Mouse (Mus musculus): Measurements from ENCODE around the gene A930004D18Rik.

The A930004D18Rik gene

DNA sequence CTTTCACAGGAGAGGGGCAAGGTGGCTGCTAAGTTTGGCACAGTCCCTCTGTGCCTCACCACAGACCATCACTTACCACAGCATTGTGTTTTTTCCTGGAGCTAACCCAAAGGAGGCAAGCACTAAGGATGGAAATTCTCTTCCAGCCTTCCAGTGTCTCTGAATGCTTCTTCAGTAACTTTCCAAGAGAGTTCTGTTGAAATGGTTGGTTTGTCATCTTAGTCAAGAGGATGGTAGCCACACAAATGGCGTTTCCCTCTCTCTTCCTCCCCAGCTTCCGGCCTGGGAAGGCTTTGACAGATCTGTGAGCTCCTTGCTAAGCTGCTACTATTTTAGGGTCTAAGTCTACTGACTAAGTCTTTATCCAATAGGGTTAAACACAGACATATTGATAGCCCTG is at the start of gene A930004D18Rik:
Gene A930004D18Rik (minus strand): TSS at position 247 of the 400 bp plus-strand sequence.
- no peak for DNase-seq (ENCODE audit: low spot score in 2 of 2)

DNA sequence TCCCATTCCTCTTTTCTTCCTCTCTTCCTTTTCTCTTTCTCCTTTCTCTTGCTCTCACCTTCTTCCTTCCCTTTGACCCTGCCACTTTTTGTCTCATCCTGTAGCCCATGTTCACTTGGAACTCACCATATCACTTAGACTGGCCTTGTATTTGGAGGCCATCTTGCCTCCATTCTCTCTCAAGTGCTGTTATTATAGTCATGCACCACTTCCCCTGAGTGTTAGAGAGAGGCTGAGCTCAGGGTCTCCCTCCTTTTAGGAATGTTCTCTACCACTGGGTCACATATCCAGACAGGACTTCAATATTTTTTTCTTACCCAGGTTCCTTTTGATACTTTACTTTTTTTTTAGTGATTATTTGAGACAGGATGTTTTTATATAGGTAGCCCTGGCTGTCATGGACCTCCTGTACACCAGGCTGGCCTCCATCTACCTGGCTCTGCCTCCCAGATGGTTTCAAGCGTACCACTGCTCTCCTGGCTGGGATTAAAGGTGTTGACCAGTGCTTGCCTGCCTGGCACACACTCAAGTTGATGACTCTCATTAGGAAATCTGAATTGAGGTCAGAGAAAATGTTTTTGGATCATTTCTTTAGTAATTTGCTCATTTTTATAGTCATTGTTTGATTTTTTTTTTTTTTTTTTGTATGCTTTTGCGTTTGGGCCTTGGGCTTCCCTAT is 42.8 kb upstream of the A930004D18Rik start:
- DNase-seq (ENCODE audit: low spot score in 2 of 2): no peak

DNA sequence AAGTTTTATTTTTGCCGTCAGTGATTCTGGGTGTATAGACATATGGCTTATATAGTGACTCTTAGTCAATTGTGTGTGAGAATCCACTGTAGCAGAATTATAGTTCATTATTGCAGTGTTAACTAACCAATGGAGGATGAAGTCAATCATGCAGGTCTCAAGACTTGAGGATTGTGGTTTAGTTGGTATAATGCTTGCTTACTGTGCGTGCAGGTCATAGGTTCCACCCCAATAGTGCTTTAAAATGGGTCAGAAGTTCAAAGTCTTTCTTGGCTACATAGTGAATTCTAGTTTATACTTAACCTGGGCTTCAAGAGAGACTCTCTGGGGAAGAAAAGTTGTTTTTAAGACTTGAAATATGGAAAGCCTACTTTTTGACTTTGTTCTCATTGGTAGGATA is 34.4 kb upstream of the A930004D18Rik start:
- no peak for DNase-seq (ENCODE audit: low spot score in 2 of 2)

DNA sequence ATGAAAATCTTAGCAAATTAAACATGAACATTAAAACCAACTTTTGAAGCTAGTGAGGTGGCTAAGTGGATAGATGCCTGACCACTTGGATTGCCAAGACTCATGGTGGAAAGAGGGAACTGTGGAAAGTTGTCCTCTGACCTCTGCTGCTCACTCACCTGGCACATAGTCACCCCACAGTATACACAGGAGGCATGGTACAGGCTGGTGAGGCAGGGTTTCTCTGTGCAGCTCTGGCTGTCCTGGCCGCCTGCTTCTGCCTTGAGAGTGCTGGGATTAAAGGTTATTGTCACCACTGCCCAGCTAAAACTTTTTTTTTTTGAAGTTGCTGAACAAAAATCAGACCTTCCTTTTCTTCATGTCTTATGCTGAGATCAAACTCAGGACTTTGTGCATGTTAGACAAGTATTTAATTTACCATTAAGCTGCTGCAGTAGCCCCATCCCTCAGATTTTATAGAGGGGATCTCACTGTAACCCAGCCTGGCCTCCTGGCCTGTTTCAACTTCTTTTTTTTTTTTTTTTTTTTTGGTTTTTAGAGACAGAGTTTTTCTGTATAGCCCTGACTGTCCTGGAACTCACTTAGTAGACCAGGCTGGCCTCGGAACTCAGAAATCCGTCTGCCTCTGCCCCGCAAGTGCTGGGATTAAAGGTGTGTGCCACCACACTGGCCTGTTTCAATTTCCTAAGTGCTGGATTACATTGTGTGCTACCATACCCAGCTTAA is 30.7 kb upstream of the A930004D18Rik start:
- no peak for DNase-seq (ENCODE audit: low spot score in 2 of 2)

DNA sequence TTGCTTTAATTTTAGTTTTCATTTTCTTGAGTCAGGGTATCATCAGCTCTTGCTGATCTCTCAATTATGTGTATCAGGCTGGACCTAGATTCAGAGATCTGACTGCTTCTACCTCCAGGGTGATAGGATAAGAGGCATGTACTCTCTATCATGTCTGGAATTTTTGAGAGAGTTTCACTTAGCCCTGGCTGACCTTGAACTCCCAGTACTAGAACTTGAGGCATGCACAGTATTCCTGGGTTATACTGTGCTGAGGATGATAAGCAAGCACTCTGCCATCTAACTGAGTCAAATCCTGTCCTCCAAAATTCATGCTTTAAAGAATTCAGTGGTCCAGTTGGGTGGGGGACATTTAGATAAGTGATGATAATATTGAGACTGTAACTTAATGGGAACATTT is 28.9 kb upstream of the A930004D18Rik start:
- no peak for DNase-seq (ENCODE audit: low spot score in 2 of 2)

DNA sequence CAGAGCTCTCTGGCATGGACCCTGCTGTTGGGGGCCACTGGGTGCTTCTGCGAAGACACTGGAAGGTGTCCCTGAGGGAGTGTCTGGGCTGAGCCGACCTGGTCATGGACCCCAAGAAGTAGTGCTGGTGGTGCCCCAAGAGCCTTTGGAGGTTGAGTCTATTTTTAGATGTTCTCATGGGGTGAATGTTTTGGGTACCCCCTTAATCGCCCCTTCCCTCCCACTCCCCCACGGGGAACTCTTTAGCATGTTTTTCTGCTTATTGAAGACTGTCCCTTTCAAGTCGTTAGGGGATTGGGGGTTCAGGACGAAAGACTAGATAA is 28.1 kb upstream of the A930004D18Rik start:
- DNase-seq (ENCODE audit: low spot score in 2 of 2): no peak

DNA sequence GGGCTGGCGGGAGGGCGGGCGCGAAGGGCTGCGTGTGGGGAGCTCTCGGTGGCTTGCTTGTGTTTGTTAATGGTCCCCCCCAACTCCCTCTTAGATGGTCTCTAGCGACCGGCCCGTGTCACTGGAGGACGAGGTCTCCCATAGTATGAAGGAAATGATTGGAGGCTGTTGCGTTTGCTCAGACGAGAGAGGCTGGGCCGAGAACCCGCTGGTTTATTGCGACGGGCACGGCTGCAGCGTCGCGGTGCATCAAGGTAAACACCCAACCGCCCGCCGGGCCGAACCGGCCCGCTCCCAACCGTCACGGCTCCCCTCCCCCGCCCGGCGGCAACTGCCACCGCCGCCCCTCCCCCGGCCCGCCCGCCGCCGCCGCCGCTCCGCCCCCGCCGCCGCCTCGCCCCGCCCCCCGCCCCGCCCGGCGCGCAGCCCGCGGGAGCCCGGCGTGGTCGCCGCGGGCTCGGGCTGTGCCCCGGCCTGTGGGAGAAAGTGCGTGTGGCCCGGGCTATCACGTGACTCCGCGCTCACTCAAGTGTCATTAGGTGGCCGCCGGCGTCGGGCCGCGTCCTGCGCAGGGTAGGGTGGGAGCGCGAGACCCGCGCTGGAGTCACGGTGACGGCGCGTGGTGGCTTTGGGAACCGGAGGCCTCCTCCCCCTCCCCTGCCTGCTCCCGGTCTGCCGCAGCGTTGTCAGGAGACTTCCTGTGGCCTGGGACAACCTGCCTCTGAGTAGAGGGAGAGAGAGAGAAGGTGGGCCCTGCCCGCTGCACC is 27.6 kb upstream of the A930004D18Rik start:
- peak; percentile 55 to 65 for DNase-seq (ENCODE audit: low spot score in 2 of 2)

DNA sequence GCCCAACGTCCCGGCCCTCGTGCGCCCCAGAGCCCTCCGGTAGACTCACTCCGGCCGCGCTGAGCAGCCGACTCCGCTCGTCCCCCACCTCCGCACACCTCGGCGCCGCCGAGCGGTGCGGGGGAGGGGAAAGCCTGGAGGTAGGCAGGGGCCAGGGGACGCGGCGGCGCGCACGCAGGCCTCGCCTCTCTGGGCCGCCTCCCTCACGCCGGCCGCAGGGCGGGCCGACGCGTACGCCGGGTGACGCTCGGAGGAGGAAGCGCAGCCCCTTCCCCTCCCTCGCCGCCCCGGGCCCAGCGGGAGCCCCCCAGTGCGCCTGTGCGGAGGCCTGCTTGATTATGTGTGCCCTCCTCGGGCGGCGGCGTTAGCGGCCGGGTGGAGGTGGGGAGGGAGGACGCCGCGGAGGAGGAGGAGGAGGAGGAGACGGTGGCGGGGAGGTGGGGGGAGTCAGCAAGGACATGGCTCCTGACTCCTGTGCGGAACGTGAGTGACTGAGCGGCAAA is 26.9 kb upstream of the A930004D18Rik start:
- DNase-seq (ENCODE audit: low spot score in 2 of 2): peak; percentile 87 to 89

DNA sequence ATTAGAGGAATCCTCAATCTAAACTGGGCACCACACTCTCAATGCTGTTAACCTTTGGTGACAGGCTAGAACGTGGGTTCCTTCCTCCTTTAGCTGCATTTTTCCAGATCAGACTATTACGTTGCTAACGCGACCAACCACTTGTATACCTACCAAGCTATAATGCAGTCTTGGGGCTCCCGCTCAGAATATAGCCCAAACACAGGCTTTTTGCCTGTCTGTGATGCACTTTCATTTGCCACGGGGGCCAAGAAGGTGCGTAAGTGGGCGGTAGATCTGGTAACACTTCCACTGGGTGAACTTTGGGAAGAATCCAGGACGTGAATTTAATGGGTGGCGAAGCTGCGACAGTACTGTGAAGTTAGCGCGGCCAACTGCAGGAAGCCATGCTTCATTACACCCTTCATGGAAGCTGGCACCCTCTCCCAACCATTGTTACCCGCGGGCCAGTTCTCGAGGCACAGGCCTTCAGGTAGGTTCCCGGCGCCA is 26.3 kb upstream of the A930004D18Rik start:
- DNase-seq (ENCODE audit: low spot score in 2 of 2): peak in 1 of 2 experiments; percentile 58

DNA sequence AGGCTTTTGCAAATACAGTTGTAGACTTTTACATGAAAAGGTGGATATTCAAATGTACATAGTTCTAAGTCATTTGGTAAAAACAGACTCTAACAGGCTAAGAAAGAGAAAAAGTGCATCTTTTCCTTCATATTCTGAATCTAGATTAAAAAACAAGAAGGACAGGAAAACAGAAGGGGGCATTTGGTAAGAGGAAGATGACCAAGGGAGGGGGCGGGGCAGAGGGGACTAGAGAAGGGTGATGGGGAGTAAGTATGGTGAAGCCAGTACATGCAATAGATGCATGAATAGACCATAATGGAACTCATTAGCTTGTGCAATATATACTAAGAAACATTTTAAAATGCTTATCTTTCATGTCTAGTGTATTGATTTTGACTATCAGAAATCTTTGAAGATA is 22.9 kb upstream of the A930004D18Rik start:
- no peak for DNase-seq (ENCODE audit: low spot score in 2 of 2)

DNA sequence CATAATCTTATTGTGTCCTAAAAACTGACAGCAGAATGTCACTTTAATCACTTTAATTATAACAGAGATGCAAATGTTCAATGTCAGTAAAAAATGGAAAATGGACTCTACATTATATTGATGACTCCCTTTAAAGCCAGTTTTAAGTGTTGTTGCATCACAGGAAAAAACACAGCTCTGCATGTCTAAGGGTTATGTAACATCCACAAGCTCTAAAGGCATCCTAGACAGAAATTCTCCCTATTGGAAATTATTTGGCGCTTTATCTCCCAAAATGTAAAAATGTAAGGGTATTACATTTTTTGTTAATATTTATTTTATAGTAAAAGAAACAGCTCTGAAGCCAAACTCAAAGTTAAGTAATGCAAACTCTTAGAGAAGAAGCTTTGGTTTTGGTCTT is 22.4 kb upstream of the A930004D18Rik start:
- DNase-seq (ENCODE audit: low spot score in 2 of 2): no peak

DNA sequence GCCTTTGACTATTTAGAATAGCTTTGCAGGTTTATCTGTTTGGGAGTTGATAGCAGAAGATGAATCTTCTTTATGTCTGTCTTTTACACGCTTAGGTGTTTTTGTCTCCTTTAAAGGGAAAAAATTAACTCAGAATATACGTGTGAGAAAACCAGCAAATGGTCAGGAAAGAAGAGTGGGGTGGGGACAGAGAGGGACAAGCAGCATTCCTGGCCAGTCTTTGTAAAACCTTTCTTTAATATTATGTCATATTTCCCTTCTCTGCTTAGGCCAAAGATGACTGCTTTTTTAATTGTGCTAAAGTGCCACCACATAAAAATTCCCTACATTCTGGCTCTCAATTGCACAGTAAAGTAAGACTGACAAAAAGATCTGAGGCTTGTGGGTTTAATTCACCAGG is 21.5 kb upstream of the A930004D18Rik start:
- DNase-seq (ENCODE audit: low spot score in 2 of 2): no peak

DNA sequence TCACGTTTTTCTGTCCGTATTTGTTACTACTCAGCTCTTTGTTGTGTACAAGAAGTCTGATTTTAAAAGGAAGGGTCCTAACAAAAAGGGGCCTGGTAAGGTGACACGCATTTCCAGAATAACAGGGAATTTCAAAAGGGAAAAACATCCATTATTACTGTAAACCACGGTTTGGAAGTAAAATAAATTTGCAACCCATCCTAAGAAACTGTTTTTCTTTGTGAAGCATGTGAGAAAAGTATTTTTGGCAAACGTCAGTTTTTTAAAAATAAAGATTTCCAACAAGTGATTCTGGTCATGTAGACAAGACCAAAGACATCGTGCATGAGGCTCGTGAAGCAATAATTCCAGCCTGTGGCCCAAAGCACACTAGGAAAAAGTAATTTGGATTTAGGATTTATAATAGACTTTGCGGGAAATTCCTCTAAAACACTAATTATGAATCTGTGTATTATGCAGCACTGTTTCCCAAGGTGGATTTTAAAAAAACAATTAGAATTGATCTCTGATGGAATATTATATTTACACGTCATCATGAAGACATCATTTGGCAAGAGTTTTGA is 20.7 kb upstream of the A930004D18Rik start:
- no peak for DNase-seq (ENCODE audit: low spot score in 2 of 2)

DNA sequence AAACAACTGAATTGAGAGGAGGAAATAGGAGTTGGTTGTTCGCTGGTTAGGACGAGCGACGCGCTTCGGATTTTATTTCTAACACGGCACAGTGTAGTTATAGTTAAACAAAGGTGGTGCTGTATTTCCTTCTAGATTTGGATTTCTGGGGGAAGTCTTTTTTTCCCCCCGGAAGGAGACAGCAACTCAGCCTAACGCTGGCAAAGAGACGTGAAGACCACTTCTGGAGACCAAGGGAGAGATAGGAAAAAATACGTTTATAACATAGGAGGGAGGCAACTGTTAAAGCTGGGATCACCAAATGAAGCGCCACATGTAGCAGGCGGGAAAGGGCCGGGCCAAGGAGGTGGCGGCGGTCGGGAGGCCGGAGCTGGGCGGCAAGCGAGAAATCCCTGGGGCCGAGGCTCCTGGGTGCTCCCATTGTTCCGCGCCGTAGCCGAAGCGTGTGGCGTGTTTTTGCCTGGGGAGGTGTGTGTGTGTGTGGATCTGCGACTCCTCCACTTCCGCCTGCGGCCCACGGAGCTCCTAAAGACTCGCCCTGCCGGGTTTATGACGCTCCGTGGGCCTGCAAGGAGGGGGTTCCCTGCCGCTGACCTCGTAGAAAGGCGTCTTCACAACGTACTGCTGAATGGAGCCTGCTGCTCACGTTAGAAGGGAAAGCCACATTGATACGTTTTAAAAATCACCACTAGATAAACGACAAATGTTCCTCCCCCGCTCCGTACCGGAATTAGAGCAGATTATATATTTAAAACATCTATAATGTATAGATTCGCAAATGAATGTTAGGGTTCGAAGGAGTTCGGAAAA is 20.0 kb upstream of the A930004D18Rik start:
- DNase-seq (ENCODE audit: low spot score in 2 of 2): peak in 1 of 2 experiments; percentile 56

DNA sequence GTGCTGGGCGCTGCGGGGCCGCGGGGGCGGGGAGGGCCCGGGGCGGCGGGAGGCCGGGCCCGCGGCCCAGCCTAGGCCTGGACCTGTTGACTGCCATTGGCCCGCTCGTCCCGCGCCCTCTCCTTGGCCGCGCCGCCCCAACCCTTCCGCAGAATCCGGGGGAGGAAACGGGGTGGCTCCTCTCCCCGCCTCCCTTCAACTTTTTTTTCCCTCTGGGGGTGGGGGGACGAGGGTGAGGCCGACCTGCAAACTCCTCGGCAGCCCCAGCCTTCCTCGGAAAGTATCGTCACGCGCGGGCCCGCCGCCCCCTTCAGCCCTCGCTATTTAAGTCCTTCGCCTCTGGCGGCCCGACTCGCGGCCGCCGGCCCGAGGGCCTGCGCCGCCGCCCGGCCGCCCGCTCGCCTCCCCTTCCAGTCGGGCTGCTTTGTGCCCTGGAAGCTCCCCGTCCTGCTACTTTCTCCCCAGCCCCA is 19.3 kb upstream of the A930004D18Rik start:
- peak; percentile 80 to 85 for DNase-seq (ENCODE audit: low spot score in 2 of 2)

DNA sequence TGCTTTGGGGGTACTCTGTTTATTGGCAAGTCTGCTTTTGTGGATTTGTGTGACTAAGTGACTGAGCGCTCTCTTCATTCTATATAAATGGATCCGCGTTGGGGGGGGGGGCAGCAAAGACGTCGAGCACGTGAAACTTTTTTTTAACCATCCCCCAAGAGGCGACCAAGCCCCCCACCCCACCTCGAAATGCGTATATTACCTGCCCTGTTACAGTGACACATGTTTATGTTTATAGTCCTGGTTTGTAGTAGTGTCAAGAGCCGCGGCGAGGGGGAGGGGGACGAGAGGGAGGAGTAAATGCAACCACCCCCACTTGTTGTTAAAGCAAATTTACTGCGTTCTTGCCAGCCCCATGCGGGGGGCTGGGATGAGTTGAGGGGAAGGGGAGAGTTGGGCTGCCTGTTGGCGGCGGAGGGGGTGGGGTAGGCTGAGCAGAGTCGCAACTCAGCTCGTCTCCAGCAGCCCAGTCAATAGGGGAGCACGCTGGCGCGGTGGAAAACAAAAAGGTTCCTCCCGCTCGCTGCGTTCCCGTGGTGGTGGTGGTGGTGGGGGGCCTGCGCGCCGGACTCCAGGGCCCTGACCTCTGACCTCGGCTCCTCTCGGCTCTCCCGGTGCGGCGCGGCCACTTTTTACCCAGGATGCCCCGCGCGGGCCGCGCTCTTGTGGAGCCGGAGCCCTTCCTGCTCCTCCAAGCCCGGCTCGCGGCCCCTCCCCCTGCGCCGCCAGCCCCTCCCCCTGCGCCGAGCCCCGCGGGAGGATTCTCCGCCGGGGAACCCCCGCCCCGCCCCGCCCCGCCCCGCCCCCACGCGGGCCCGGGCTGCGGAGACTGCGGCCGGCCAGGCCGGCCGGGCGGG is 18.6 kb upstream of the A930004D18Rik start:
- peak; percentile 82 to 83 for DNase-seq (ENCODE audit: low spot score in 2 of 2)

DNA sequence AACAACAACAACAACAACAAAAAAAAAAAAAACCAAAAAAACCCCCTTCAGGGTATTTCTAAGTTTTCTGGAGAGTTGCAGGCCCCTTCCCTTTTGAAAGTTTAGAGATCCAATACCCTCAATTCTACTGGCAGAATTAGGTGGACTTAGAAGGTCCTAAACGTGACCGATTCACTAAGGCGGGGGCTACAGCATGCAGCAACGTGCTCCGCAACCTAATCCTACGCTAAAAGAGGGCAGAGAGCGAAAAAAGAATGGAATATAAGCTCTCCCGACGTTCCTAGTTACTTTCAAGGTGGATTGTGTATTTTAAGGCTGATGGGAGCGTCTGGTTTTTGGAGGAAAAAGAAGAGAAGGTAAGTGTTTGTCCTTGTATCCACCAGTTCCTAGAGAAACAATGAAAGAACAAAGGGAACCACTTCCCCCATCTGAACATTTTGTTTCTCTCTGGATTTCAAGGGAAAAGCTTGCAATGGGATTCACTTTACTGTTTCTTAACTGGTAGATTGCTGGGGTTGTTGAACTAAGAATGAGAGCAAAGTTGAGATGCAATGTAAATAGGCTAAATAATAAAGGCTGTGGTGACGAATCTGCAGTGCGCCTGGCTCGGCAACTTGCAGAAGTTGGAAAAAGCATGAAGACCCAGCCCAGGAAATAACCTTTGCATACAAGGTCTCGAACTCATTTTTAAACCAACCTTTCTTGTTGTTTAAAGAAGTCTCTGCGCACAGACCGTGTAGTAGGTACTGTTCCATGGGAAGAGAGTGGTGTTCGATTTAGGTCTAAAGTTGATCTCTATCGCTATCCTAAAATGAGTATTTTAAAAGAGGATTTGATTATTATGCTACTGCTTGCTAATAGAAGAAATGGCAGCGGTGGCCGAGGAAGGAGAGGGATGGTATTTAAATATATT is 17.7 kb upstream of the A930004D18Rik start, which contains the start of gene Mllt10:
Gene Mllt10 (plus strand): TSS at position 222 of the 913 bp plus-strand sequence.
- no peak for DNase-seq (ENCODE audit: low spot score in 2 of 2)

DNA sequence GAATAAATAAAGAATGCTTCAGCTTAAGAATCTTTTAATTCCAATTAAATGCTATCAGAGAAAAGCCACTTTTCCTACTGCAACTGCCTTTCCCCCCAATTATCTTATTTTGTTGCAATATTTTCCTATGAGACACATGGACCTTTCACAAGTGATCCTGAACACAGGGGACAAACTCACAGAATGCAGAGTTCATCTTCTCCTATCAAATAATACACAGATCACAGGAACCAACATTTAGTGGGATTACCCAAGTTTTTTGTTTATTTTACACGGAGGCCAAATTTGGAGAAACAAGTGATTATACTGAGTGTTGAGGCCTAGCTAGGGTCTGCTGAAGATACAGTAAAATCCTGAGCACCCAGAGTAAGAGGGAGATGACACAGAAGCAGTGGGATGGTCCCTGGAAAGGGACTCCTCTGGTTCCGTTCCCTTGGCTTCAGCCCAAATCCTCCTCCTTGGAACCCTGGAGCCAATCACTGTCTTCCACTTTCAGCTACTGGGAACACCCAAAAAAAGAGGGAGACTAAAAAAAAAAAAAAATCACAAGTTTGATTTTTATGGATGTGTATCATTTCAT is 16.5 kb upstream of the A930004D18Rik start:
- DNase-seq (ENCODE audit: low spot score in 2 of 2): no peak

Measured in frontal cortex, postnatal 14 days (tissue).